Mouse (Mus musculus) hematopoietic stem cell, adult 5-6 weeks (primary cell): Measurements from ENCODE around the gene Fbxl17. TPM values are rescaled to one million over a fixed set of nuclear protein-coding genes. Genes with fewer than 3 reads are reported as not detected.

ENCODE experiments used
- ATAC-seq, 2 experiments: fragments of 125-278 bp in 1 of 2; replicated peaks in 1 of 2; 2 replicates each; pipeline ENCODE4 v1.8.0; 2016 to 2017; ENCODE audit warnings: inconsistent platforms in 2 of 2, mild to moderate bottlenecking in 2 of 2, moderate number of reproducible peaks in 2 of 2, low read depth in 1 of 2, moderate TSS enrichment in 1 of 2; ENCODE audit not compliant: low FRiP score in 2 of 2, poor library complexity in 2 of 2, severe bottlenecking in 2 of 2, insufficient read depth in 1 of 2, low TSS enrichment in 1 of 2
- total RNA-seq: library from RNA; stranded (forward); fragments of 172-1452, 232-1000 nt; gene quantifications from 2 replicates; pipeline ENCODE4 v1.2.3, GENCODE M21; 2017

Gene Fbxl17
- total RNA-seq: 8.8 and 10.6 TPM in 2 replicates

DNA sequence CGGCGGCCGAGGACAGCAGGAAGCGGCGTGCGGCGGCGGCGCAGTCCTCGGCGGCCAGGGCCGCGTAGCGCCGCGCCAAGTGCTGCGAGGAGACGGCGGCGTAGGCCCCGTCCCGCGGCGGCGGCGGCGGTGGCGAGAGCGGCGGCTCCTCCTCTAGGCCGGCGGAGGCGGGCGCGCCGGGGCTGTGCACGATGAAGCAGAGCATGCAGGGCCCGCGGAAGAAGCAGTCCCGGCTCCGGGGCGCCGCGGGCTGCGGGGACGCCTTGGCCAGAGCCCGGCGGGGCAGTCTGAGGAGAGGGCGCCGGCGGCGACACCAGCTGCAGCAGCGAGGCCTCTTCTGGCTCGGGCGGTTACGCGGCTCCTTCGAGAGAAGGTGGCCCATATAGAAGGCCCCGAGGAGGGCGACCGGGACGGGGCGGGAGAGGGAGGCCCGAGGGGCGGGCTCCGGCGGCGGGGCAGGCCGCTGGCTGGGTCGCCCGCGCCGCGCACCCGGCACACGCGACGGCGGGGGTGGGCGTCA, at the start of gene Fbxl17:
Gene Fbxl17 (minus strand): TSS at position 382 of the 520 bp plus-strand sequence.
- peak; percentile 5 to 8; a peak in 1 of 4 replicates for ATAC-seq

DNA sequence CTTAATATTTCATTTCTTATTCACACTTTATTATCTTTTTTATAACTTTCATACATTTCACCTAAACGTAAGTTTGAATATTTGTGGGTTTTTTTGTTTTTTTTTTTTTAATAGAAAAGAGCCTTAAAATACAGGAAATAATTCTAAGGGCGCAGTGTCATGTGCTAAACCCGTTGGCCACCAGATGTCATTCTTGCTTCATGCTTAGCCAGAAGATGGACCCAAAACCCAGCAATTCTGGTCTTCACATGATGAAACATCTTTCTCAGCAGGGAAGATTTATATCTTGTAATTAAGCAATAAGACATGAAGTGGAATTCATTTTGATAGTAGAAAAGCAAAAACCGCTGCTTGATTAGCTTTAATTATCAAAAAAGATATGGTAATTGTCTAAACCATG, 47.6 kb upstream of the Fbxl17 start:
- ATAC-seq: no peak

DNA sequence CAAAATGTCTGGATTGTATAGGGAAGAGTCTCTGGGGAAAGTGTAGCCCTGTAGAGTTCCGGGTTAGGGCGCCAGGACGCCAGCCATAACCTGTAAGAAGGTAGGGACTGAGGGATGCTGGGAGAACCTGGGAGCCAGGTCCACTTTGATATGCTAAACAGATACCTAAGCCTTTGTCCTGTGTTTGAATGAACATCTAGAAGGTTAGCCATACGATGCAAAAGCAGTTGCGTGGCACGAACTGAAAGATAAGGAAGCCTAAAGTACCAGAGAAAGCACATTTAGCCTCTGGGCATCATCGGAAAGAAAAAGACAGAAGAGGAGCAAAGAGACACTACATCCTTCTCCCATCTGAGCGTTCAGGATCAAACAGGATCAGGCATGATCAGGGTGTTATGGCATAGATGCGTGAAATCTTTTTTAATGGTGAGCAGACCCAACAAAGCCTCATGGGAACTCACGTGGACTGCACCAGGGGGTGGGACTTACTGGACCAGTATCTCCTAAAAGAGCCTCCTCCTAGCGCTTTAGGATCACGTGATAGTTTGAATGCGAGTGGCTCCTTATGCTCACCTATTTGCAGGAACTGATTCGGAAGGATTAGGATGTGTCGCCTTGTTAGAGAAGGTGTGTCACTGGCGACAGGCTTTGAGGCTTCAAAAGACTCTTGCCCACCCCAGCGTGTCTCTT, 34.9 kb upstream of the Fbxl17 start:
- no peak for ATAC-seq

DNA sequence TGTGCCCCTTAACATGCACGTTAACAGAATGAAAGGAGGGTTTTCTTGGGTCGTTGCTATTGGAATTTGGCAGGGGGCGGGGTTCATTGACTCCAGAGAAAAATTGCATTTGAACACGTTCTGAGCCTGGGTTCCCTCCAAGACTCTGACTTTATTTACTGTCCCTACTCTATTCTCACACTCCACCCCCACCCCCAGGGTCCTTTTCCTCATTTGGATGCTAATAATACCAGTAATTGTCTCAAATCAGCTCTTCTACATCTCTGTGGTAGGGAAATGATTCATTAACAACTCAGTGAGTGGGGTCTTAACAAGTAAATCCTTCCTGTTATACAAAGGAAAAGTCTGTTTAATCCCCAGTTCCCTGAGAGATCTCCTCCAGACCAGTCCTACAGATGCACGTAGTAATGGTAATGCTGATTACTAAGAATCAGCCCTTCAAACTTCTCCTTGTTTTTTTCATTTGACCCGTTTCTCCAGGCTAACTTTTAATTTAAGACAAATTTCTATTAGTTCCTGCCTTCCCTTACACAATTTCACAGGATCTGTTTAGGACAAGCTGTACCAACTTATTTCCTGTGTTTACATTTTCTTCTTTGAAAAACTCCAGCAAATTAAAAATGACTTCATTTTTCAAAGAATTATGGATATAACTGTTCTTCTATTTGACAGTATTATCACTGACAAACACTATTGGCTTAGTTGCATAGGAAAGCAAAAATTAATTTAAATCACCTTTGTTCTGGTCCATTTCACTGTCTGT, 33.4 kb upstream of the Fbxl17 start:
- no peak for ATAC-seq

DNA sequence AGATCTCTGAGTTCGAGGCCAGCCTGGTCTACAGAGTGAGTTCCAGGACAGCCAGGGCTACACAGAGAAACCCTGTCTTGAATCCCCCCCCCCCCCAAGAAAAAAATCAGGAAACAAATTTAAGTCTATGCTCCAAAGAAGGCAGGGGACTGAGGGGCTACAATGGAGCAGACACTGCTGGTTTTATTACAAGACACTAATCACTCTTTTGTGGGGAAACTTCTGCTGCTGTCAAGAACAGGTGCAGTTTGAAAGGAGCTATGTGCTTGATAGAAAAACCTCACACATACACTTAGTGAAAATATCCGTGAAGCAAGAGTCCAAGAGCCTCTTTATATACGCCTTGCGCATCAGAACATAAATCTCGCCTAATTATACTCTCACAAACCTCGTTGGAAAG, 29.7 kb upstream of the Fbxl17 start:
- ATAC-seq: no peak

DNA sequence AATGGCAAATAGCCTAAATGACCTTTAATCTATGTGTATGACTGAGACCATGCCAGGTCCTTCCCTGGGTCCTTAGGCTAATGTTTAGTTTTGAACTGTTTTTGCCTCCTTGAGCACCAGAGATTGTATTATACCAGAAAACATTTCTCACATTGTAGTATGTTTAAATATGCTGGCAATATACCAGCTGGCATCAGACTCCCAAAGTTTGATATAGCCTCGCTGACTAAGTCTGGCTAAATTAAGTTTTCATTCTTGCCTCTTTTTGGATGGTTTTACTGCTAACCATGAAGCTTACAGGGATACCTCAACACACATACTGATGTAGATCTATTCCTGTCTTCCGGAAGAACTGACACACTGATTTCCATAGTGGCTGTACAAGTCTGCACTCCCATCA, 20.9 kb upstream of the Fbxl17 start:
- ATAC-seq: no peak

DNA sequence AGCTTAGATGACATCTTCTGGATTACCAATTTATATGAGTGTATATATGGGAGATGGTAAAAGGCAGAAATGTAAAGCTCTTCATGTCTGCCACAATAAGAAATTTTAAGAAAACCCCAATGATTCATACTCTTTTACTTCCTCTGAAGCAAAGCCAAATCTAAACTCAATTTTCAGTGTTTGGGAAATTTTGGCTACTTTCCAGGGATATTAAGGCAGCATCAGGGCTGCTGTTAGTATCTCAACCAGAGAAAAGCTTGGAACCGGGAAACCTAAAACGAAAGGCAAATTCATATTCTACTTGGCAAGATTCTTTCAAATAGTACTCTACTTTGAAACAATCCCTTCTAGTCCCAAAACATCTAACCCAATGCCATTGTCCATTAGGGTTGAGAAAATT, 10.6 kb upstream of the Fbxl17 start:
- no peak for ATAC-seq

DNA sequence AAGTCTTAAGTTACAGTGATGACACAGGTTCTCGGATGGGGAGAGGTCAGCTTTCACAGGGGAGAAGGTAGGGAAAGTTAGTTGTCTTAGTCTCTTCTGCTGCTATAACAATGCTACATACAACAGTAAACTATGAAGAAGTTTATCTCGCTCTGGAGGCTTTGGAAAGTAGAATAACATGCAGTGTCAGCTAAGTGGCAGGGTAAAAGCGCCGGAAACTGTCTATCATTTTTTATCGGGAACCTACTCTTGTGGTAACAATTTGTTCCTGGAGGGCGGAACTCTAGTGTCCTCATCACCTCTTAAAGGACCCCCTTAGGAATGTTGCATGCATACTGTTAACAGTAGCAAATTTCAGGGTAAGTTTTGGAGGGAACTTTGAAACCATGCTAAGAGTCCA, 1.3 kb upstream of the Fbxl17 start:
- ATAC-seq: no peak

DNA sequence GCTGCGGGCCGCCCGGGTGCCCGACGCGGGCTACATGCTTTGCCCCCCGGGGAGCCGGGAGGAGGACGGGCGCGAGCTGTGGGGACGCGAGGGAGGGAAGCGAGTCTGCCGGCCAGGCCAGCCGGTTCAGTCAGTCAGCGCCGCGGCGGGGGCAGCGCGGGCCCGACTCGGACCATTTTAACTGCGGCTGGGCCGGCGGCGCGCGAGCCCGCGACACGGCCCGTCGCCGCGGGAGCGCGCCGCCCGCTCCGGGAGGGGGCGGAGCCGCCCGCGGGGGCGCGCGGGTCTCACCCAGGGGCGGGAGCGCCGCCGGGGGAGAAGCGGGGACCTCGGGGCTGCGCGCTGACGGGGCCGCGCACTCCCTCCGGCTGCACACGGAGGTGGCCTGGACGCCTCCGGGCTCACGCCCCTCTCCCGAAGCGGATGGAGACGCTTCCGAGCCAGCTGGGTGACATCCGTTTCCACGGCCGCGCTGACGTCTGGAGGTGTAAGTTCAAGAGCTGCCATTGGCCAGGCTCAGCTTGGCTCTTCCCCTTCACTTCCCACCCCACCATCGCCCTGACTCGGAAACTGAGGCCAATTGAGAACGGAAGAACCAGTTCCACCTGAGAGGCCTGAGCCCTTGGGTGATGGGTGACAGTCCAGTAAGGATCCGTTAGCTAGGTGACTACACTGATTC, 478 bp upstream of the Fbxl17 start:
- peak; percentile 93 for ATAC-seq

DNA sequence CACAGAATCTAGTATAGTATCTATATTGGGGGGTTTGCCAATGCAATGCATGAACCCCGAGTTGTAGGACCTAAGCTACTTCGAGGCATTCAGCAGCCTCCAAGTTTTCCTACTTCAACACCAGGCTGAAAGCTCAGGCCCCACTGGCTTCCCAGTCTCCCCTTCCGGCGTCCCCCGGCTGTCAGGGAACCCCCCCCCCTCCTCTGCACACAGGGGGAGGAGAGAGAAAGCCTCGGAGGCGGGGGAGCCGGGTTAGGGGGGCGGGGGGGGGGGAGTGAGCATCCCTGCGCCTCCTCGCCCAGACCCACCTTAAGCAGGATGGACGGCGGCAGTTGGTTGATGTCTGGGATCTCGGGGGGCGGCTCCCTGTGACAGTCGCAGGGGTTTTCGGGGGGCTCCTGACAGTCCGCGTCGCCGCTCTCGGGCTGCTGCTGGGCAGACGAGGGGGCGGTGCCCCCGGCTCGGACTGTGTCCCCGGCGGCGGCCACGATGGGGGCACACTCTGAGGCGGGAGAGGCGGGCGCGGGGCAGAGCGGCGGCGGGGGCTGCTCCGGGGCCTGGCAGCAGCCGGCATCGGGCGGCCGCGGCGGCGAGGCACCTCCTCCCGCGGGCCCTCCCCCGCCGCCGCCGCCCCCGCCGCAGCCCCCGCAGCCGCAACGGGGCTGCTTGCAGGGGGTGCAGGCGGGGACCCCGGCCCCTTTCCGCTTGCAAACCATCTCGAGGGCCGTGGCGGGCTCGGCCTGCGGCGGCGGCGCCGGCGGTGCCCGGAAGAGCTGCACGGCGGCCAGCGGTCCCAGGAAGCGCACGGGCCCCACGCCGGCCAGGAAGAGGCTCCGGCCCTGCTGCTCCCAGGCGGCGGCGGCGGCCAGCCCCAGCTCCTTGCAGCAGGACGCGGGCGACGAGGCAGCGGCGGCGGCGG, 841 bp downstream of the Fbxl17 start:
- 0 out of 4 replicates have a peak, but pooled peaks of 1 of the 2 experiments have one; percentile 0 for ATAC-seq

DNA sequence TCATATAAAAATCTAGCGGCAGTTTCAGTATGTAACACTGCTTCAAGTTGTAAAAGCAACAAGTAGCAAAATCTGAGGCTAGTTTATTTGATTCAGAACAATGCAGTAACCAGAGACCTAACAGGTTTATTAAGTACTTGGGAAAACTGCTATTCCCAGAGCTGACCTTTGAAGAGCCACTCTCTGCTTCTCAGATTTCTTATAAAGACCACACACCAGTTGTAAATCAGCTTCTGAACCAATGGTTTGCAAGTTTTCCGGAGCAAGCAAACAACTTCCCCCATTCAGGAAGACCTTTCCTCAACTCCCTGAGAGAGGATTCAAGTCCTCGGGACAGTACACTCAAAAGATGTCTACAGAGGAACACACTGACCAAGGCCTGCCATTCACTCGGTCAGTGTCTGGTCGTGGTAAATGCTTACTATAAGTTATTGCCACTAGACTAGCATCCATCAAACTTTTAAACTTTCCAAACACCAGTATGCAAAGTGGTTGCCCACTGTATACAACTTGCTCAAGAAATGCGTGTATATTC, 1.6 kb downstream of the Fbxl17 start:
- no peak for ATAC-seq

DNA sequence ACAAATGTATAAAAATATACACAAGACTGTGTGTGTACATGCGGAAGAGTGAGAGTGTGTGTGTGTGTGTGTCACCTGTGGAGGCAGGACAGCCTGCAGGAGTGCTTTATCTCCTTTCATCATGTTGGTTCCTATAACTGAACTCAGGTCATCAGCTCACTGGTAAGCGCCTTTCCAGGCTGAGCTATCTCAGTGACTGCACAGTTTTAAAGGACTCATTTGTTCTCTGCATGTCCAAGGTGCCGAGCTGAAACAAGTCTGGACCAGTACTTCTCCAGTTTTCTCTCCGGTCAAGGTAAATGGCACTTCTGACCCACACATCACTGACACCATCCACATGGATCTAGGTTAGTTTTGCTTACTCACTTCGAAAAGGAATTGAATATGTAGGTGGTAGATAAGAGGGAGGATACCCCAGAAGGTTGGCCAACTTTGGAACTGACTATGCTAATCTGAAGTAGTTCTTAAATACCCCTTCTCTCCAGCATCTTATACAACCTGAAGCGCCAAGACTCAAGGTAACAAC, 2.5 kb downstream of the Fbxl17 start:
- no peak for ATAC-seq

DNA sequence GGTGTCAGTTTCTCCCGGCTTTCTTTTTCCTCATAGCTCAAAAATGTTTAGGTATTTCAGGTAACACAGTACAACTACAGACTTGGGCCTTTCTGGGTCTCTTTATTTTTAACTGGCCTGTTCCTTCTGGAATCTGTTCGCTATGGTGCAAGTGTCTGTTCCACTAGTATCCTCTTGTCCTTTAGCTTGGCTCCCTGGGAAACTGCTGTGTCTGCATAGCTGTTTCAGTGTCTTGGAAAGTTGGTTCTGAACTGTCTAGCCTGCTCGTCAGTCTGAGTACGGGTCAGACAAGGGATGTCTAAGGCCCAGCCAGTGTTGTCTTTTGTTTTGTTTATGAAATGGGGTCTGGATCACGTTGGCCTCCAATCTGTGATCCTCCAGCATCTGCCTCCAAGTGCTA, 3.7 kb downstream of the Fbxl17 start:
- no peak for ATAC-seq

DNA sequence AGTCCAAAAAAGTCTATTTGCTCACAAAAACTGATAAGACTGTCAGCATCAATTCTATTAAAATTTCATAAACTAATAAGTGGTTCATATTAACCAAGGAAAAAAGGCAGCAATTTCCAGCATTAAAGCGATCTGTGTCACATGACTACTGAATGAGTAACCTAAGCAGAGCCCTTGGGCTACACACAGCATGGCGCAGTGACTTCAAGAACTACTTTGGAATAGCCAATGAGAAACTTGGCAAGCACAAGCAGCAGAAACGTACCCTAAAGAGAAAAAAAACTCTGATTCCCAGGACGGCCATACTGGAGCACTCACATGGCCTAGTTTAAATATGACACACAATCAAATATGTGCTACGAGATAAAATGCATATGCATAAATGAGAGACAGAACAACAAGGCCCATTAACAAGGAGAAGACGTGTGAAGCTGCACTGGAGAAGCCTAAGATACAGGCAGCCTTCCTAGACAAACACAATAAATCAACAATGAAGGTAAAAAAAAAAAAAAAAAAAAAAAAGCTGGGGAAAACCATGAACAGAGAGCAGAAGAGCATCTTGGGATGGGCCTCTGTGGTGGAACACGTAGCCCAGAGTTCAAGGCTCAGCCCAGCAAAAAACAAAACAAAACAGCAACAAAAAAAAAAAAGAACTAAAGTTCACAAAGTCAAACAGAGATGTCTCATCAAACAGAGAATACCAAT, 5.8 kb downstream of the Fbxl17 start:
- no peak for ATAC-seq

DNA sequence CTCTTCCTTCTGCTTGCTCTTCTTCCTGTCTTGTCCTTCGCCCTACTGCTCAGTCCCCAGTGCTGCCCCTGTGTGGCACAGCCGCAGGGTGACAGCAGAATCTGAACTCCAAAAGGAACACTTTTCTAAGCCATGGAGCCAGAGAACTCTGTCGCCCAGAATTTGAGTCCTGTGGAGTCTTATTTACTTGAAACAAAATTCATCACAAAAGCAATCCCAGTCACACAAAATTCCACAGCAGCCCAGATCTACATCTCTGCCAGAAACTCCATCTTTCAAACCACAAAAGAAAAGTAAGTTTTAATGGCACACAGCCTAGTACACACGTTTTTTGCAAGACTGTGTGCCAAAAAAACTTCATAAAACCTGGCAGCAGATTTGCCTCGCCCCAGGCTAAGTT, 6.5 kb downstream of the Fbxl17 start:
- peak; percentile 55 to 57; a peak in 3 of 4 replicates for ATAC-seq

DNA sequence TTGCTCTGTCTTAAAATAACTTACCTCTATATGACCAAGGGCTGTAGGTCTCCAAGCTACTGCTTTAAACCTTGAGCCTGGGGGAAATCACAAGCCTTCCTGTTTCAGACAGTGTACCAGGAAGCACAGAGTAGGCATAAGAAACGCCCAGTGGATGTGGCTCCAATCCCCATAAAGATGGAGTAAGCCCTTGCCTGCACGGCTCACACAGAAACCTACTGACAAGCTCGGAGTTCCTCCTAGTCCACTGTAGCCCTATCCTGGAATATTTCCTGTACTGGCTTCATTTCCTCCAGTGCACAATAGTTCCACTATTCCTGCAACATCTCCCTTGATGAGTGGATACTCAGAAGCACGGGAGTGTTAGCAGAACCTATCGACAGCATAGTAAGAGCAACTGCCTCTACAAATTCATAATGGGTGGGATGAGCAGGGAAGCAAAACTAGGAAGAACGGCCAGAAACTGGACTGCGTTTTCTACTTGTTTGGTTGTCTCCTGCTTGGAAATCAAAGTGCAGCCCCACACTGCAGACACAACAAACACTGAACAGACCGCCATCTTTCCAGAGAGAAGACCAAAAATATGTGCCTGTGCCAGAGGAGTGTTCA, 7.0 kb downstream of the Fbxl17 start:
- ATAC-seq: peak; percentile 30 to 59; a peak in 2 of 4 replicates
